Mouse (Mus musculus): ENCODE data around the gene Trip13. TPM values are rescaled to one million over a fixed set of nuclear protein-coding genes. Genes with fewer than 3 reads are reported as not detected.

The Trip13 gene
- total RNA-seq, 2 experiments from 2014 or later: 0.37 to 0.79 TPM

GRCm38 (mm10) chr13:73887415-73887874, 50.1 kb downstream of the Trip13 start:
- no peak for DNase-seq (ENCODE audit: low spot score in 2 of 2)

DNA sequence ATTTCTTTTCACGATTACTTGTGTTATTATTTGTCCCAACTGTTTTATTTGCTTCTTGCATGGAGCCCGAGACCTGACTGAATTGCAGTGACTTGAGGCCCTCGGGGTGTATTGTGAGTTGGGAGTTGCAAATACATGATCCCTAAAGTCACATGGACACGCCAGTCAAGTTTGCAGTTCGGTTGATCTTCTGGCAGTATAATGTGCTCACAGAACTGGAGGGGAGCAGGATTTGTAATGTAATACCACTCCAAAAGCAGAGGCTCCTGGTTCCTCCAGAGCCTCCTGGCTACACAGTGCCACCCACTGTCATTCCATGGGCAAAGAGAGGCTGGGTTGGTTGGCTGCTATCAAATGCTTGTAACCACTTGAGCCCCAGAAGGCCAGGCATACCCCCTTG, 51.0 kb downstream of the Trip13 start:
- DNase-seq (ENCODE audit: low spot score in 2 of 2): no peak

- no peak for DNase-seq (ENCODE audit: low spot score in 2 of 2)
Observed at GRCm38 (mm10) chr13:73886066-73886465, 51.5 kb downstream of the Trip13 start.

GRCm38 (mm10) chr13:73885656-73886055, 51.9 kb downstream of the Trip13 start:
- DNase-seq (ENCODE audit: low spot score in 2 of 2): no peak

DNA sequence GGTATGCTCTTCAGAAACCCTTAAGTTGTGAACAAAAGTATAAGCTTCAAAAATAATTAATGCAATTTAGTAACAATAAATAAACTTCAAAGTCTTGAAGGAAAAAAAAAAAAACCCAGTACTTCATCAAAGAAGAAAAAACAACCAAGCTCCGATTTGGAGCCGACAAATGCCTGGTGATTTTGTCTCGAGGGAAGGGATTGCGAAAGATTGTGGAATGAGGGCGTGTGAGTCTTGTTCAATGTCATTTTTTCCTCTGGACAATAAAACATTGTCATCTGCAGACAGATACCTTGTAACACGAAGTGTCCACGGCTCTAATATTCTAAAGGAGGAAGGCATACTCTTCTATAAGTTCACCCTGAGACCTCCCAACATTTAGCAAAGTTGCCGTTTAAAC, 56.2 kb downstream of the Trip13 start:
- DNase-seq (ENCODE audit: low spot score in 2 of 2): no peak

- peak; percentile 20 to 55 for DNase-seq (ENCODE audit: low spot score in 2 of 2)
Observed at GRCm38 (mm10) chr13:73879824-73880223, 57.8 kb downstream of the Trip13 start.

DNA sequence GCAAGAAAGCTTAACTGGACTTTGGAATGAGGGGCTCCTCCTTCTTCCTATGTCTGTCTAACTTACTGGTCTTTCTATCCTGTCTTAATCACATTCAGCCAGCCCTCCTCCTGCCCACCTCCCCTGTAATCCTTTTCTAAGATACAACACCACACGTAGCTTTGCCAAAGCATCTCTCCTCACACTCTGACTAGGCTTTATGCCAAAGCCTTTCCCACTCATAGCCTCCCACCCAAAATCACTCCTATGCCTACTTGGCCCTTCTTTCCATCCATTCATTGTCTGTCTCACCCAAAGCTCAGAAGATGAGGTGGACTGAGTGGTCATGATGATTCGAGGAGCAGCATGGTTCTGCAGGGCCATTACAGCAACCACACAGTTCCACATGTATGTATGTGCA, 65.4 kb downstream of the Trip13 start:
- peak in 1 of 2 experiments; percentile 40 for DNase-seq (ENCODE audit: low spot score in 2 of 2)

Small RNA genes lying within 50 kb of the gene (microRNA-seq; reads per million reads assigned to microRNA genes)
- 0 reads per million in 2 experiments for gene Gm25197

Other genes starting within 250 kb of the Trip13 start
- not detected for gene Slc6a19, start 232.9 kb downstream of the Trip13 start, total RNA-seq (2021)
- gene Slc12a7, start 204.7 kb downstream of the Trip13 start, total RNA-seq (2021): 1 to 10 TPM; 4.5 to 5.0 TPM
- 1 to 10 TPM; 2.4 to 2.8 TPM for gene Nkd2, start 90.2 kb downstream of the Trip13 start, total RNA-seq (2021)
- 10 to 100 TPM; 75.9 to 85.0 TPM for gene Brd9, start within 50 bp of the Trip13 start, total RNA-seq (2021)
- not detected for gene Zdhhc11, start 26.1 kb upstream of the Trip13 start, total RNA-seq (2021)
- gene Tppp, start 71.6 kb upstream of the Trip13 start, total RNA-seq (2021): 100 to 1,000 TPM; 351 to 372 TPM
- under 1 TPM; 0.77 to 0.84 TPM for gene Cep72, start 124.5 kb upstream of the Trip13 start, total RNA-seq (2021)
- 1 to 10 TPM; 1.6 to 2.3 TPM for gene Slc9a3, start 183.7 kb upstream of the Trip13 start, total RNA-seq (2021)

Data from left cerebral cortex, adult 18-20 months (tissue).